Mouse (Mus musculus) WW6 (cell line): ENCODE results near the gene Tmem11.

Experiments used
- DNase-seq: peaks from one replicate; pipeline ENCODE4 v3.0.0-alpha.2; 2013; ENCODE audit warnings: low read depth, low spot score

Gene Tmem11

DNA sequence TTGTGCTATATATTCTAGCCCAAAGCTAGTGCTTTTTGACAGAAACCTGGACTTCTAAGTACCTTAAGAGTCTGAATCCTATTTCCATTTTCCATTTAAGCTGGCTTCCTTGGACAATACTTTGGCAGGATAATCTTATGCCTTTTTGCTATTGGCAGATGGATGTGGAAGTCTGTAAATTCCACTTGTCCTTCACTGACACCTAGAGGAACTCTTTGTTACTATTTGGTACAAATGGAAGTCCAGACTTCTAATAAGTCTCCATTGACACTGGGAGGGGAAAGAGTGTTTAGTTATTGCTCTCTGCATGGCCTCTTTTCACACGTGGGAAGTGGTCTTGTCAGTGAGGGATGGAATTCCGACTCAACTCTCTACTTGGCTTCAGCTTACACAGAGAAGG, 50.2 kb downstream of the Tmem11 start:
- no peak for DNase-seq

- DNase-seq: no peak
Observed at GRCm38 (mm10) chr11:60827241-60827945, 51.7 kb downstream of the Tmem11 start.

GRCm38 (mm10) chr11:60826700-60827099, 52.4 kb downstream of the Tmem11 start:
- DNase-seq: no peak

DNA sequence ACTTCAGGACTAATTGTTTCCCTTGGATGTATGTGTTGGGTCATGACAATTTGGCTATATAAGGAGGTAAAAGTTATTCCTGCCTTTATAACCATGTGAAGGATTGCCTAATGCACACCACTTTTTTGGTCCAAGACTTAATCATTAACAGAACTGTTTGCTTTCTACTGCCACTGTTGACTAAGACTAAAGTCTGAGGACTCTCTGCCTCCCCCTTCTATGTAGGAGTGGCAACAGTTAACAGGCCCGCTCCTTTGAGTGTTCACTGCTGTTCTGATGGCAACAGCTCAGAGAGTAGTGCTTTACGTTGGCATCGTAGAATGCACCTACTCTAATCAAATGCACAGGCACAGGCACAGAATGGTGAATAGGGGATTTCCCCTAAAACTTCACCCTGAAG, 53.9 kb downstream of the Tmem11 start:
- DNase-seq: no peak

DNA sequence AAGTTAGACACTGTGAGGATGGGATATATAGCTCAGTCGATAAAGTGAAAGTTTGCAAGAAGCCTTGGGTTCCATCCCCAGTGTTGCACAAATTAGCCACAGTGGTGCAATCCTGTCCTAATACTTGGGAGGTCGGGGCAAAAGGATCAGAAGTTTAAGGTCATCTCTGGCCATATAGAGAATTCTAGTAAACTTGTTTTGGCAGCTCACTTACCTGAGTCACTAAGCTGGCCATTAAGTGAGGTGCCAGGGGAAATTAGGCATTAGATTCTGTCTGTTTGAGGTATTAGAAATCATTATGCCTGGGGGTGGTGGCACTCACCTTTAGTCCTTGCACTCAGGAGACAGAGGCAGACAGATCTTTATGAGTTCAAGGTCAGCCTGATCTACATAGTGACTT, 55.3 kb downstream of the Tmem11 start:
- no peak for DNase-seq

GRCm38 (mm10) chr11:60816398-60816797, 62.7 kb downstream of the Tmem11 start:
- no peak for DNase-seq
